Mouse (Mus musculus) kidney, postnatal 36 days (tissue): ENCODE results near the gene Spsb4.
A peak's percentile ranks its signal among the peaks of the same experiment; 100 is the strongest.

ENCODE experiments used
- DNase-seq, 2 experiments: peaks; one replicate each; pipeline ENCODE4 v3.0.0; 2021 to 2022; ENCODE audit warnings: mixed read lengths in 2 of 2

Gene Spsb4

GRCm38 (mm10) chr9:96978147-96978782 is 40.4 kb downstream of the Spsb4 start:
- DNase-seq, result no peak

DNA sequence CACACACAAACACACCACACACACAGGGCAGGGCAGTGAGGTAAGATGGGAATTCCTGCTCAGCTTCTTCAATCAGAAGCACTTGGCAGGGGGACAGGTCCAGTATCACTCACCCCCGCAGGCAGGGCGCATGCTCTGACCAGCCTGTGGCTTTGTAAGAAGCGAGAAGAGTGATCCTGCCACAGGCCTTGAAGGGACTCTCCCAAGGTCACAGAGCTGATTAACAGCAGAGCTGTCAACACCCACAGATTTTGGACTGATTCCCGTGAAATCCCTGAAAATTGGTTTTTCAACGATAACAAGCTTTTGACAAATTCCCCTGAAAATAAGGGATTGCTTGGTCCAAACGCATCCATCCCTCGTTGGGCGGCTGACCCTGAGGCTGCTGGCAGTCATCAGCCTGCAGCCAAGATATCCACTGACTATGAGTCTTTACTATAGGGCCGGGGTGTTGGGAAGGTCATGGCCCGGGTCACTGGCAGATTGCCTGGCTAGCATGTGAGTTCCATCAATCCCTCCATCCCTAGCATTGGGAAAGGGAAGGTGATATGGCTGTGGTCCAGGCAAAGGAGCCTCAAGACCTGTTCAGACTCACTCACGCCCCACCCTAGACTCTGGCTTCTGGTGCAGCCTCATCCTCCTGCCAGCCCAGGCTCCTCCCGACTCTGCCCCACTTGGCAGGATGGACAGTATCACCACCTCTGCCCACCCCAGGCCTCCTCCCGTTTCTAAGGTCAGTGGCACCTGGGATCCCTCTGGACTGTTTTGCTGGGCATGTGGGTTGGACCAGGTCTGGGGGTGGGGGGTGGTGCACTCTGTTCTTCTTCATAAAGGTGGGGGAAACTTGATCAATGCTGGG is 41.1 kb downstream of the Spsb4 start:
- peak; percentile 75 to 82 for DNase-seq

DNA sequence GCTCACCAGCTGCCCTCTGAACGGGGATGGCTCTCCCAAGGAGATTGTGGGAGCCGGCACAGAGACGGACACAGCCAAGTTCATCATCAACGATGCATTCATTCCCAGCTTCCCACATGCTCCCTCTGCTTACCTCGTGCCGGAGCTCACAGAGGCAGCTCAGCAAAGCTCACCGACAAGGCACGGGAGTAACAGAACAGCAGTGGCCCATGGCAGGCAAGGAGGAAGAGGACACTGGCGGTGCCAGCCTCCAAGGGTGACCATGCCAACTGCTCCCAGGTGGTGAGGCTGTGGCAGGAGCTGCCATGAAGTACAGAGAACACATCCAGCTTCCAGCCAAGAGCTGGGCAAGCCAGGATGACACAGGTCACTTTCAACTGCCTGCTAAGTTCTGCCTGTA is 45.6 kb downstream of the Spsb4 start:
- DNase-seq, result peak; percentile 38 to 59

GRCm38 (mm10) chr9:96971625-96972404 is 46.8 kb downstream of the Spsb4 start:
- peak in 1 of 2 experiments; percentile 34 for DNase-seq

DNA sequence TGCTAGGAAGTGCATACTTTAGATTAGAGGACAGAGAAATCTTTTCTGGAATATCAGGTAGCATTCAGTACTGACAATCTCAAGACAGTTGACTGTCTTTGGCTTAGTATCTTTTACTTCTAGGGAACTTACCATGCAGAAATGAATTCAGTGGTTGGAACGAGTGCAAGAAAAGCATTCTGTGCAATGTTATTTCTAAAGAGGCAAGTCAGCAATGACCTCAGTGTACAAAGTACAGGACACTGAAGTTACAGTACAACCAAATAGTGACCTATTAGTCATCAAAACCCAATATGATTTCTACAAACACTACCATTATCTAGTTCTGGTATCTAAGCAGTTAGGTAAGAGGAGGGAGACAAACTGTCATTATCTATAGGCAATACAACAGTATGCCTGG is 51.1 kb downstream of the Spsb4 start:
- DNase-seq, result peak in 1 of 2 experiments; percentile 79

- peak; percentile 75 to 91 for DNase-seq
These were observed 52.2 kb downstream of the Spsb4 start for GRCm38 (mm10) chr9:96966465-96966864.

GRCm38 (mm10) chr9:96963443-96964215 is 55.0 kb downstream of the Spsb4 start:
- peak; percentile 72 for DNase-seq

DNA sequence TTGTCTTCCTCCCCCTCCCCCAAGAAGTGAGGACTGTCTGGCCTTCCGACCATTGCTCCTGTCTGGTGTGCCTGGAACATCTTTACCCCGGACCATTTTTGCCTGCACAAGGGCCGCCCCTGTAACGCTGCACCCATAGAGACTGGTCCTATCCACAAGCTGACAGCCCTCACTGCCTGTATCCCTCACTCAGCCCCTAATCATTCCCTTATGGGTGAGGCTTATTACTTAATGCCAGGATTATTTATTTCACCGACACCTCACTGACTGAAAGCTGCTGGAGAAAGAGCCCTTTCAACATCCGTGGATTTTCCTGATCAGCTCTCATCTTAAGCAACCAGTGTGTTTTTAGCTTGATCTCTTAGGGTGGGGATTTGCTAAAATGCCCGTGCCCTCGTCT is 55.9 kb downstream of the Spsb4 start:
- DNase-seq, result no peak

GRCm38 (mm10) chr9:96961986-96962701 is 56.5 kb downstream of the Spsb4 start:
- peak; percentile 86 to 90 for DNase-seq

- DNase-seq, result peak; percentile 60 to 73
These were observed 57.6 kb downstream of the Spsb4 start for GRCm38 (mm10) chr9:96961006-96961405.

DNA sequence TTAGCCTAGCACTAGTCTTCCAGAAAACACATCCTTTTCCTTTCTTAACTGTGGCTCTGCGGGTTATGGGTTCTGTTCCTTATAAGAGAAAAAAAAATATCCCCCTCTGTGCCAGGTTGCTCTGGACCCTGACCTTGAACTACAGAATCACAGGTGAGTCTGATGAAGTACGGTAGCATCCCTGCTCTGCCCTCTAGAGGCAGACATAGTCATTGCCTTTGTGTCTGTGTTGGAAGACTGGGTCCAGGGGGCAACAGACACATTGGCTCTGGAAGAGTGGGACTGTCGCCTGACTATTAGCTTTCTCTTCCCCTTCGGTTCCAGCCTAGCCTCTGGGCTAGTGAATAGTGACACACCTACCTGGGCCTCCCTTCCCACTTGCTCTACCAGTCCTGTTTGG is 58.4 kb downstream of the Spsb4 start:
- DNase-seq, result peak; percentile 56 to 80

DNA sequence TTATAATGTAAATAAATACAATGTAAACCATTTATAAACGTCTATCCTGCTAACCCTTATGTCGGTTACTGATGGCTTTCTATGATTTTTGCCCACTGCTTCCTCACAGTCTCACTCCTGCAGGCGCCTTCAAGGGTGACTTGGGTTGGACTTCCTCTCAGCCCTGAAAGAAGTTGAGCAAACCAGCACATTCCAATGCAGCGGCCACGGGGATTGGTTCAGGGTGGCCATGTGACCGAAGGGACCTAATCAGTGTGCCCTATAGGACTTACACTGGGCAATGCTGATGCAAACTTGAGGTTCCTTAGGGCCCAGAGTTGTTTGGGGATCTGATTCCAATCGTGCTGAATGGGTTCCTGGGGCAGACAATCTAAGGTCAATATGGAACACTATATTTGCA is 59.2 kb downstream of the Spsb4 start:
- peak in 1 of 2 experiments; percentile 58 for DNase-seq

DNA sequence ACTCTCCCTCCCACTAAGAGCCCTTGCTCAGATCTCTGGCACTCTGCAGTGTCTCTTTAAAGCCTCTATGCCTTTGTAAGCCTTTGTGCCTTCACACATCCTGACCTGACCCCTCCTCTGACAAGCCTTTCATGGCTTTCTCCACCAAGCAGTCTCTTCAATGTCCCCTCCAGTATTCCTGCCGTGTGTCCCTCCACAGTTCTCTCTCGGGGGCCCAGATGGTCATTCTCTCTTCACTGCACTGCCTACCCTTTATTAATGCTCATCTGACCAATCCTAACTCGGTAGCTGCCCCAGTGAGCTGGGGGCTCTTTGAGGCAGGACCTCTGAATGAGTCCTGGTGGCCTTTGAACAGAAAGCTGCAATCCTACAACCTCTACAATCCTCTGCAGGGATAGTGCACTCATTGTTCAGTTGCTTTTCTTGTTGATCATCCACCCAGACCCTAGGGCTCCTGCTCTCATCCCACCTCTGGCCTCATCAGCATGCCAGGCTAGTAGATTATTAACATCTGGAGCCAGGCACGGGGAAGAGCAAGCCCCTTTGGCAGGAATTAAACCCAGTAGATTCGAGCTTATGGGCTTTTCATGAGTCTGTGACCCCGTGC is 60.5 kb downstream of the Spsb4 start:
- peak; percentile 70 to 88 for DNase-seq

DNA sequence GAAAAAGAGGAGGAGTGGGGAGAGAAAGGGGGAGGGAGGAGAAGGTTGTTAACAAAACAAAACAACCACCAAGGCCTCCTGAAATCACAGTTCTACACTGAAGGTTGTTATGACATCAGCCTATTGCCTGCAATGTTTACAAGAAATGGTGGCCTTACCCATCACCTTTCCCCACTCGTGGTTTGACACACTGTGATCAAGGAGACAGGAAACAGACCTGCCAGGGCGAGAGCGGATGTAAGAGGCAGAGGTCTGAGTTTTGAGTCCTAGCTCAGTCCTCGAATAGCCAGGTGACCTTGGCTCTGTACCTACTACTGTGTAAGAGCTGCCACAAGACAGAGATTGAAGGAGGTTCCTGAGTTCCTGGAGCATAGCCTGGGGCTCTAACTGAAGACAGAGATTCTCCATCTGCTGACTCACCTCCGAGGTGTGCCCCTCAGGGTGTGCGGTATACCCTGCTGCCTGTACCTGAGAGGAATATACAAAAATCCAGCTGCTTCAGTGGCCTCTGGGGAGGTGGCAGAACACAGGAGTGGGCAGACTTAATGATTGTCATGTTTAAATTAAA is 61.3 kb downstream of the Spsb4 start:
- peak in 1 of 2 experiments; percentile 32 for DNase-seq

GRCm38 (mm10) chr9:96956646-96957297 is 61.9 kb downstream of the Spsb4 start:
- no peak for DNase-seq

- DNase-seq, result no peak
These were observed 64.4 kb downstream of the Spsb4 start for GRCm38 (mm10) chr9:96954063-96954809.

GRCm38 (mm10) chr9:96953443-96953842 is 65.2 kb downstream of the Spsb4 start:
- DNase-seq, result no peak

DNA sequence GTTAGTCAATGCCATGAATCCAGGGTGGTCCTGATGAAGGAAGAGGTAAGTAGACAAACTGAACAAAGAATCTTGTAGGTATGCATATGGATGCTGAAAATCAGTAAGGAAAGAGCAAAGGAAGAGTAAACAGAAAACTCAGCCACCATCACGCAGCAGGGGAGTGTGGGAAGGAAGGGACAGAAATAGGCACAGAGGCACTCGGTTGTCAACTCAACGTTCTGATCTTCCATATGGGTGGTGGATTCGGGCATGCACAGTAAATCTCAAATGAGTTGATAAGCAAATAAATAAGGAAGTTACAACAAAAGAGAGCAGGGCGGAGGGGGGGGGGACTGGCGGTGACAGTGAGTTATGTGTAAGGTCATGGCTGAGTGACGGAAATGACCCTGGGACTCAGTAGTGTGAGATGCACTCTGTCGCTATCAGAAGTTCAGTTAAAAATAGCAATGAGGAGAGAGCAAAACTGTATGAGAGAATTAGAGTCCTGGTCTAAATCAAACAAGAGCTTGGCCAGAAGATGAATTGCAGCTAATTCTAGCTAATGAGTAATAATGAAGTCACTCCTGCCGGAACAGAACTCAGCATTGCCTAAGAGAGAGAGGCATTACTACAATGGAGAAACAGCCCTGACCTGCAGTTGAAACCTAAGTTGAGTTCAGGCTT is 66.2 kb downstream of the Spsb4 start:
- peak in 1 of 2 experiments; percentile 44 for DNase-seq

DNA sequence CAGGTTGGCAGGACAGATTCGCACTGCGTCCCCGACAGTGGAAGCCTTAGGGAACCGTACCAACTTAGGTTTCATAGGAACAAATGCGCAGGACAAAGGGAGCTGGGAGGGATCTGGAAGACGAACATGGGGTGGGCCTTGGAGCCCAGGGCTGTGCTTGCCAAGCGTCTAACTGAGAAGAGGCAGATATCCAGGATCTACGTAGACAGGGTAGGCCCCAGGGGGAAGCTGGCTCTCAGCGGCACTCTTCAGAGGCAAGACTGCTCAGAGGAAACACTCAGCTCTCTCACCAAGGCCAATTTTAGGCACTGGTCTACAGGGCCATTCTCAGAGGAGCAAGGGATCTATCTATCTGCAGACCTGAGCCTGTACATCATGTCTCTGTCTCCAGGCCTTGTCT is 69.1 kb downstream of the Spsb4 start:
- DNase-seq, result no peak
